Mouse (Mus musculus) frontal cortex, adult (tissue): ENCODE data around the gene Ric8a.

ENCODE experiments used
- ATAC-seq: cut with Nextera tagmentation; 2 replicates; pipeline ENCODE4 v1.9.2; 2017; ENCODE audit warnings: mild to moderate bottlenecking, moderate library complexity, mixed read lengths; ENCODE audit not compliant: low TSS enrichment

Gene Ric8a

GRCm38 (mm10) chr7:140846676-140847075 lies 10.1 kb upstream of the Ric8a start:
- no peak for ATAC-seq

- no peak for ATAC-seq
Observed at GRCm38 (mm10) chr7:140847755-140848580, 8.8 kb upstream of the Ric8a start, which contains the start of gene Odf3. TSS of gene Odf3 (plus strand) at chr7:140847805.

- ATAC-seq: no peak
Observed at GRCm38 (mm10) chr7:140848591-140848990, 8.2 kb upstream of the Ric8a start.

- no peak for ATAC-seq
Observed at GRCm38 (mm10) chr7:140851916-140852315, 4.8 kb upstream of the Ric8a start.

GRCm38 (mm10) chr7:140853386-140853785 lies 3.4 kb upstream of the Ric8a start:
- no peak for ATAC-seq

- no peak for ATAC-seq
Observed at GRCm38 (mm10) chr7:140854483-140854882, 2.3 kb upstream of the Ric8a start.

- no peak for ATAC-seq
Observed at GRCm38 (mm10) chr7:140855181-140855580, 1.6 kb upstream of the Ric8a start.

- ATAC-seq: peak; percentile 77
Observed at GRCm38 (mm10) chr7:140855860-140856784, 635 bp upstream of the Ric8a start, which contains the start of gene Gm45785. TSS of gene Gm45785 (minus strand) at chr7:140856331.

GRCm38 (mm10) chr7:140857550-140858505 lies 1.1 kb downstream of the Ric8a start, which contains the start of gene Bet1l:
TSS of gene Bet1l (minus strand) at chr7:140857577.
- ATAC-seq: peak; percentile 12

- no peak for ATAC-seq
Observed at GRCm38 (mm10) chr7:140858746-140859145, 2.0 kb downstream of the Ric8a start.

GRCm38 (mm10) chr7:140859997-140860396 lies 3.2 kb downstream of the Ric8a start:
- no peak for ATAC-seq

GRCm38 (mm10) chr7:140860728-140861127 lies 4.0 kb downstream of the Ric8a start:
- ATAC-seq: no peak

GRCm38 (mm10) chr7:140864761-140865160 lies 8.0 kb downstream of the Ric8a start:
- ATAC-seq: no peak

GRCm38 (mm10) chr7:140874224-140874623 lies 17.5 kb downstream of the Ric8a start:
- no peak for ATAC-seq

GRCm38 (mm10) chr7:140877364-140877763 lies 20.6 kb downstream of the Ric8a start:
- no peak for ATAC-seq

- ATAC-seq: no peak
Observed at GRCm38 (mm10) chr7:140879355-140879754, 22.6 kb downstream of the Ric8a start.

- no peak for ATAC-seq
Observed at GRCm38 (mm10) chr7:140880419-140880818, 23.7 kb downstream of the Ric8a start.

- no peak for ATAC-seq
Observed at GRCm38 (mm10) chr7:140880865-140881515, 24.2 kb downstream of the Ric8a start.

GRCm38 (mm10) chr7:140881696-140882468 lies 25.1 kb downstream of the Ric8a start, which contains the start of the genes Psmd13 and Sirt3:
TSS of gene Psmd13 (plus strand) at chr7:140881968.
TSS of gene Sirt3 (minus strand) at chr7:140882309.
- peak; percentile 95 for ATAC-seq

GRCm38 (mm10) chr7:140882469-140882803 lies 25.7 kb downstream of the Ric8a start:
- no peak; the same call in 1 of the 2 replicates for ATAC-seq
